Mouse (Mus musculus) small intestine, adult 2 months (tissue): Measurements from ENCODE around the gene Pygb. TPM values are rescaled to one million over a fixed set of nuclear protein-coding genes. Genes with fewer than 3 reads are reported as not detected.

ENCODE experiments used
- H3K27ac ChIP-seq: fragments of 200-500 bp; 2 replicates; pipeline ENCODE4 v1.5.1; 2012; ENCODE audit warnings: low read depth, low read length, control low read depth, inconsistent platforms; ENCODE audit not compliant: insufficient read depth
- H3K27me3 ChIP-seq: fragments of 200-500 bp; 2 replicates; pipeline ENCODE4 v1.6.1; 2012; ENCODE audit warnings: mild to moderate bottlenecking, moderate library complexity, low read length, inconsistent platforms; ENCODE audit not compliant: control insufficient read depth, insufficient read depth
- H3K36me3 ChIP-seq: fragments of 200-500 bp; 2 replicates; pipeline ENCODE4 v1.6.1; 2012; ENCODE audit warnings: mild to moderate bottlenecking, low read length, control low read depth, inconsistent platforms; ENCODE audit not compliant: control insufficient read depth, insufficient read depth
- H3K4me1 ChIP-seq: fragments of 200-500 bp; 2 replicates; pipeline ENCODE4 v1.6.1; 2012; ENCODE audit warnings: low read length, inconsistent platforms, mixed read lengths; ENCODE audit not compliant: control insufficient read depth, insufficient read depth, insufficient read length
- H3K4me3 ChIP-seq: fragments of 200-500 bp; 2 replicates; pipeline ENCODE4 v1.5.1; 2012; ENCODE audit warnings: low read depth, mild to moderate bottlenecking, control low read depth, inconsistent platforms, low read length, moderate library complexity
- CTCF ChIP-seq: fragments of 200-500 bp; IDR thresholded peaks from 2 replicates; pipeline ENCODE4 v1.5.1; 2012; ENCODE audit warnings: low read depth, mild to moderate bottlenecking, control low read depth, inconsistent platforms, low read length, moderate library complexity, mixed read lengths; ENCODE audit not compliant: insufficient replicate concordance, insufficient read length; ENCODE audit errors: extremely low read depth
- POLR2A ChIP-seq: fragments of 200-500 bp; IDR thresholded peaks from 2 replicates; pipeline ENCODE4 v1.6.1; 2012; ENCODE audit warnings: low read depth, mild to moderate bottlenecking, control low read depth, inconsistent platforms, low read length, moderate library complexity
- WGBS: fragments of 180-500 bp; shearing (Covaris S2); methylation state at CpG from one replicate; pipeline ENCODE4 v1.1.7; 2018; 5-methylcytosine and 5-hydroxymethylcytosine counted together
- polyA plus RNA-seq: library from polyadenylated mRNA; depleted of rRNA; stranded (reverse); fragments of >200 nt; gene quantifications from 2 replicates; pipeline ENCODE4 v1.2.3, GENCODE M21; 2012

Pygb gene
- polyA plus RNA-seq, 1 experiment, result 20.5 TPM

DNA sequence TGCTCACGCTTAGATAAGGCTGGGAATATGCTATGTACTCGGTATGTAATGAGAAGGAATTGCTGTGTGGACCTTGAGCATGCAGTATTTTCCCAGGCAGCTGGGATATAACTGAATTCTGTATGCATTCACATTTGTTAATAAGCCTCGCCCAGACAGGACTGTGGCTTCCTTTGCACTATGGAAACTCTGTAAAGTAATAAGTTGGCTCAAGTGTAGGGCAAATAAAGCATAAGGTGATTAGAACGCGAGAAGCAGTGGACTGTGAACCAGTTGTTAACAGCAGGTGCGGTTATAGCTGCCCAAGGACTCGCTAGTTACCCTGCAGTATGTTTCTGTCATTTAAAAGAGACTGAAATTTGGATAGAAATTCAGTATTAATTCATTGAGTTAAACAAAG lies 11.5 kb downstream of the Pygb start:
- H3K36me3 ChIP-seq, result peaks cover 17% of the 10 kb centered on the region
- no peak overlapping the region for H3K4me3 ChIP-seq
- no peak for TF ChIP-seq POLR2A
- no peak for TF ChIP-seq CTCF
- H3K4me1 ChIP-seq, result peaks cover 2% of the 10 kb centered on the region; the same call in 1 of the 2 replicates
- WGBS, result 29% methylated on average over 7 of the region's 7 CpGs
- no peaks in the 10 kb centered on the region for H3K27me3 ChIP-seq
- H3K27ac ChIP-seq, result no peak overlapping the region

DNA sequence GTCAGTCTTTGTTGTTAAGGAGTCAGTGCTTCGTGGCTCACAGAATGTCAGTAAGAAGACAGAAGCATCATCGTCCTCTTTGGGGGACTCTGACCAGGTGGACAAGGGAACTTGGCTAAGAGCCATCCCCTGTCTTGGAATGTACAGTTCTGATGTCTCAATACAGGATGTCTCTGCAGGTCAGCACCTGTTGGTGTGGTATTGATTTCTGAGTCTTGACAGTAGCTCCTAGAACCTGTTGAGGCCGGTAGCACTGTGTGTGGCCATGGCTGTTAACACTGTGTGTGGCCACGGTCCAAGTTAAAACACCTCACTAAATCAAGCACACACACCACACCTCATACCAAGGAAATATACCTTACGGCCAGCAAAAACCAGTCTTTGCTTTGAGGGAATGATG lies 14.1 kb downstream of the Pygb start:
- Histone ChIP-seq H3K4me1 (peaks cover 2% of the 10 kb centered on the region; the same call in 1 of the 2 replicates), H3K27ac (no peak overlapping the region), H3K4me3 (no peak overlapping the region), H3K36me3 (peaks cover 20% of the 10 kb centered on the region), H3K27me3 (no peaks in the 10 kb centered on the region)
- 61% methylated on average over 5 of the region's 5 CpGs for whole genome bisulfite sequencing
- TF ChIP-seq CTCF (no peak), POLR2A (no peak)

DNA sequence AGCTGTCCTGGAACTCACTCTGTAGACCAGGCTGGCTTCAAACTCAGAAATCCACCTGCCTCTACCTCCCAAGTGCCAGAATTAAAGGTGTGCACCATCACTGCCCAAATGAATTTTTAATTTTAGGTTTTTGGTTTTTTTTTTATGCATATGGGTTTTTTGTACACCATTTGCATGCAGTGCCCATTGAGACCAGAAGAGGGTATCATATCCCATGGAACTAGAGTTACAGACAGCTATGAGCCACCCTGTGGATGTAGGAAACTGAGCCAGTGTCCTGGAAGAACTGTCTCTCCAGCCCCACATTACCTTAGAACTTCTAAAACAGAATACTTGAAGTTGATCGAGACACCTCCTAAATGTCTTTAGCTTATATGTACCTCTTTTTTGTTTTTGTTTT lies 16.5 kb downstream of the Pygb start:
- H3K27ac ChIP-seq, result no peak overlapping the region
- no peak overlapping the region for H3K4me3 ChIP-seq
- H3K27me3 ChIP-seq, result no peaks in the 10 kb centered on the region
- 97% methylated on average over 1 of the region's 1 CpGs for WGBS
- TF ChIP-seq POLR2A (no peak), CTCF (no peak)
- H3K36me3 ChIP-seq, result peaks cover 32% of the 10 kb centered on the region
- H3K4me1 ChIP-seq, result no peaks in the 10 kb centered on the region; the same call in 1 of the 2 replicates

DNA sequence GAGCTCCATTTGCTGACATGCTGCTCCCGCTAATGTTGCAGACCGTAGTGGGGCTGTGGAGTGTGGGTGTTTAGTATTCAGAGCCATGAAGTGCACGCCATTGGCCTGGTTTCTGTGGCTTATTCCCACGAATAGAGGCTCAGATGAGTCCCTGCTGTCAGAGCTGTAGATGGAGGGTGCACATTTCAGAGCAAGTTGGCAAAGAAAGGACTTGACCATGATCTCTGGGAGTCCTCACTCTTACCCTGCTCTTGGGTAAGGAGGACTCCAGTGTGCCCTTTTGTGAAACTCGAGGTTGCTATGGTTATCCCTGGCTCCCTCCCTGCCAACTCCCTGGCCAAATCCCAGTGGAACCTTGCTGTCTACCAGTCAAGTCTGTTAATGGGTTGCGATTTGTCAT lies 21.8 kb downstream of the Pygb start:
- Histone ChIP-seq H3K4me3 (no peak overlapping the region), H3K4me1 (no peaks in the 10 kb centered on the region), H3K36me3 (peaks cover 56% of the 10 kb centered on the region), H3K27ac (no peak overlapping the region), H3K27me3 (no peaks in the 10 kb centered on the region)
- WGBS, result 85% methylated on average over 6 of the region's 6 CpGs
- TF ChIP-seq POLR2A, result no peak
- no peak for TF ChIP-seq CTCF

DNA sequence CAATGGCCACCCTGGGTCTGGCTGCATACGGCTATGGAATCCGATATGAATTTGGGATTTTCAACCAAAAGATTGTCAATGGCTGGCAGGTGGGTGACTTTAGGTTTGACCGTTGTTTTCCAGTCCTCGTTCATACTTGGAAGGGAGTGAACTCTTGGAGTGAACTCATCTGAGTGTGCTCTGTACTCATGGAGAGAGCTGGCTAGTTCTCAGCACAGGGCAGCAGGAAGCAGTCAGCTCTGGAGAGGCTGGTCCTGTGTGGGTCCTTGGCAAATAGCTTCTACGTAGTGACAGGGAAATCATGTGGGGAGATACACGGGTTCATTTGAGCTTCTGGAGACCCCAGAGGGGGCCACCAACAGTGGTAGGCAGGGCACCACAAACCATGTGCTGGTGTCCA lies 22.3 kb downstream of the Pygb start:
- Histone ChIP-seq H3K36me3 (peaks cover 58% of the 10 kb centered on the region), H3K4me3 (no peak overlapping the region), H3K27me3 (no peaks in the 10 kb centered on the region), H3K27ac (no peak overlapping the region), H3K4me1 (no peaks in the 10 kb centered on the region)
- WGBS, result 93% methylated on average over 6 of the region's 6 CpGs
- no peak for TF ChIP-seq CTCF

DNA sequence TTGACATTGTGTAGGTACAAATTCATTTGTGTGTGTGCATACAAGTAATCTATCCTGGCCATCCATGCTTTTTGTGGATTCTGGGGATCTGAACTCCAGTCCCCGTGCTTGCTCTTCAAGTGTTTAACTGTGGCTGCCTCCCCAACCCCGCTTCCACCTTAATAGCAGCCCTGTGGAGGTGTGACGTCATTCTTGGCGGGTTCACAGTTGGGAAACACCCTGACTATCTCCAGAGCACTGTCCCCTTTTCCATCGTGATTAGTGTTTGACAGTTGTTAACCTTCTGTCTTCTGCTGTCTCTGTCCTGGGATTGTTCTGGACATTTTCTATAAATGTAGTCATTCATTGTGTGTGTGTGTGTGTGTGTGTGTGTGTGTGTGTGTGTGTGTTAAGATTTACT lies 24.1 kb downstream of the Pygb start:
- no peak overlapping the region for H3K4me3 ChIP-seq
- no peaks in the 10 kb centered on the region for H3K27me3 ChIP-seq
- no peak overlapping the region for H3K27ac ChIP-seq
- H3K36me3 ChIP-seq, result peaks cover 67% of the 10 kb centered on the region
- no peaks in the 10 kb centered on the region for H3K4me1 ChIP-seq
- WGBS, result 67% methylated on average over 5 of the region's 5 CpGs
- TF ChIP-seq CTCF, result no peak
- no peak for TF ChIP-seq POLR2A

DNA sequence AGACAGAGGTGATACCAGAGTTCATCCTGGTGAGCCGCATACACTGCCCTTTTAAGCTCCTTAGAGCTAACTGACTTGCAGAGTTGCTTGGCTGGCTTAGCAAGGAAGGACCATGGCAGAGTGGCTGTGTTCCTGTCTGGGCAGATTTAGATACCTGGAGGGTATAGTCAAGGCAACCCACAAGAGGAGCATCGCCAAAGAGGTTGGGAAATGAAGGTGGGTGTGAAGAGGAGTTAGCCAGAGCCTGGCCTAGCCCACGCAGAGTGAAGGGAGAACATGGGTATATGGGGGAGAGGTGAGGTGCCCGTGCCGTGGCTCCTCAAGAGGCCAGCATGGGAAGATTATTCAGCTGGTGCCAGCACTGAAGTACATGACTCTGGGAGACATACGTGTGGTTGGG lies 26.3 kb downstream of the Pygb start:
- Histone ChIP-seq H3K36me3 (peaks cover 71% of the 10 kb centered on the region), H3K27ac (no peak overlapping the region), H3K4me3 (no peak overlapping the region), H3K27me3 (no peaks in the 10 kb centered on the region), H3K4me1 (no peaks in the 10 kb centered on the region)
- 96% methylated on average over 6 of the region's 6 CpGs for WGBS
- TF ChIP-seq CTCF (no peak), POLR2A (no peak)

DNA sequence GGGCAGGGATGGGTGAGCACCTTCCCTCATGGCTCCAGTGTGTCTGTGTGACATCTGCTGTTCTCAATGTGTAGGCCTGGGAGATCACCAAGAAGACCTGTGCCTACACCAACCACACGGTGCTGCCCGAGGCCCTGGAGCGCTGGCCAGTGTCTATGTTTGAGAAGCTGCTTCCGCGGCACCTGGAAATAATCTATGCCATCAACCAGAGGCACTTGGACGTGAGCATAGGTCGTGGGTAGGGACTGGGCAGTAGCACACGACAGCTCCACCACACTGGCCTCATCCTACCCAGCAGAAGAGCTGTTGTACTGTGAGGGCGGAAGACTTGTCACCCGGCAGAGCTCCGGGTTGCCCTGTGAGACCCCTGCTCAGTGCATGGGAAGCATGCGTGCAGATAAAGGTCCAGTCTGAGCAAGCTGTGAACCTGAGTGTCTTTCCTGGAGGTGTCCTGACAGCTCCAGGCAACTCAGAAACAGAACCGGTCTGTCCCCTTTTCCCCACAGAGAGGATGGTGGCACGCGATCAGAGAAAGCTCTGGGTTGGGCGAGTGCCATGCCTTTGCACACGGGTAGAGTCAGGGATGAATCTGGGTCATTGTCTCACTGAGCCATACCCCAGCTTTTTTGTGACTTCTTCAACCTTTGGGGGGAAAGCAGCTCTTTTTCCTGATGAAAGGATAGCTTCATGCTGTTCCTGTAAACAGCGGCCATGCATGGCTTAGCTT lies 30.3 kb downstream of the Pygb start:
- H3K4me3 ChIP-seq, result no peak overlapping the region
- H3K36me3 ChIP-seq, result peaks cover 67% of the 10 kb centered on the region
- no peaks in the 10 kb centered on the region for H3K4me1 ChIP-seq
- H3K27me3 ChIP-seq, result no peaks in the 10 kb centered on the region
- TF ChIP-seq CTCF (no peak), POLR2A (no peak)
- H3K27ac ChIP-seq, result no peak overlapping the region
- 90% methylated on average over 18 of the region's 18 CpGs for WGBS
